Mouse (Mus musculus): ENCODE results near the gene Wnt9a. TPM values are rescaled to one million over a fixed set of nuclear protein-coding genes. Genes with fewer than 3 reads are reported as not detected.
"Not testable (repeated sequence)": the region's sequence is repeated elsewhere in the genome, so short reads cannot be mapped to it uniquely, and the experiment has no call there.

Gene Wnt9a
- total RNA-seq, 2 experiments from 2014 or later, result 5.6 to 6.6 TPM

GRCm38 (mm10) chr11:59331167-59331869, 24.6 kb downstream of the Wnt9a start:
- intact Hi-C loops (cut with DNase I), result no loop called here
- no peak for DNase-seq (ENCODE audit: low spot score)

- intact Hi-C loops (cut with DNase I), result no loop called here
Measured at GRCm38 (mm10) chr11:59332938-59333337, 26.2 kb downstream of the Wnt9a start.

GRCm38 (mm10) chr11:59335150-59335549, 28.4 kb downstream of the Wnt9a start:
- DNase-seq (ENCODE audit: low spot score), result no peak
- intact Hi-C loops (cut with DNase I), result no loop called here

More at GRCm38 (mm10) chr11:59332938-59333337, 26.2 kb downstream of the Wnt9a start:
- DNase-seq (ENCODE audit: low spot score), result no peak

DNA sequence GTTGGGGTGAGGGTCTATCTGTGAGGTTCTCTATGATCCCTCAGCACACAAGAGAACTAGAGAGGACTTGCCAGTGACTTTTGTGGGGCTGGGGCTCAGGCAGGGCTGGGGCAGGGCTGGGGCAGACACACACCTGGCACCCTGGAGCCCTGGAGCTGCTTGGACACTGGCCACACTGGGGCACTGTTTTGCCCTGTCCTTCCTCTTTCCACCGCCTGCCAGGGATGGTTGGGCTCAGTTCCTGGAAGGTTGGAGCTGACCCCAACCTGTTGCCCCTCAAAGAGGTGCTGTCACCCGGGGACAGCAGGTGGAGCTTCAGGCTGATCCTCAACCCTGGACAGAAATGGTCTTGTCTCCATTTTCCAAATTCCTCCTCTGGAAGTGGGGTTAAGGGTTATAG, 29.2 kb downstream of the Wnt9a start:
- intact Hi-C loops (cut with DNase I), result no loop called here
- DNase-seq (ENCODE audit: low spot score), result no peak

GRCm38 (mm10) chr11:59336381-59336780, 29.7 kb downstream of the Wnt9a start:
- no peak for DNase-seq (ENCODE audit: low spot score)
- intact Hi-C loops (cut with DNase I), result no loop called here

- no peak for DNase-seq (ENCODE audit: low spot score)
- intact Hi-C loops (cut with DNase I), result no loop called here
Measured at GRCm38 (mm10) chr11:59337955-59338735, 31.4 kb downstream of the Wnt9a start.

DNA sequence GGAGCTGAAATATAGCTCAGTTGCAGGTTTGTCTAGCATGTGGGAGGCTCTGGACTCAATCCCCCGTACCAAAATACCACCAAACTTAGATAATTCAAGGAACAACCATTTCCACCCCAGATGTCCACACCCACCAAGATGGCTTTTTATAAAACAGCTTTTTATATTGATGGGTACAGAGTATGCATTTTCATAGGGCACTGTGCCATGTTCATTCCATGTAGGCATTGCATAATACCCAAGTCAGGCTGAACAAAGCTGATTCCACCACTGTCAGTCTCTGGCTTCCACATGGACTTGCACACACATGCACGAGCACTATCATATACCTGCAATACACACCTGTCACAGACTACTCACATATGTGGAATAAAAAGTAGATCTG, 32.0 kb downstream of the Wnt9a start:
- intact Hi-C loops (cut with DNase I), result no loop called here
- DNase-seq (ENCODE audit: low spot score), result no peak

GRCm38 (mm10) chr11:59342956-59343355, 36.2 kb downstream of the Wnt9a start:
- DNase-seq (ENCODE audit: low spot score), result no peak
- intact Hi-C loops (cut with DNase I), result no loop called here

DNA sequence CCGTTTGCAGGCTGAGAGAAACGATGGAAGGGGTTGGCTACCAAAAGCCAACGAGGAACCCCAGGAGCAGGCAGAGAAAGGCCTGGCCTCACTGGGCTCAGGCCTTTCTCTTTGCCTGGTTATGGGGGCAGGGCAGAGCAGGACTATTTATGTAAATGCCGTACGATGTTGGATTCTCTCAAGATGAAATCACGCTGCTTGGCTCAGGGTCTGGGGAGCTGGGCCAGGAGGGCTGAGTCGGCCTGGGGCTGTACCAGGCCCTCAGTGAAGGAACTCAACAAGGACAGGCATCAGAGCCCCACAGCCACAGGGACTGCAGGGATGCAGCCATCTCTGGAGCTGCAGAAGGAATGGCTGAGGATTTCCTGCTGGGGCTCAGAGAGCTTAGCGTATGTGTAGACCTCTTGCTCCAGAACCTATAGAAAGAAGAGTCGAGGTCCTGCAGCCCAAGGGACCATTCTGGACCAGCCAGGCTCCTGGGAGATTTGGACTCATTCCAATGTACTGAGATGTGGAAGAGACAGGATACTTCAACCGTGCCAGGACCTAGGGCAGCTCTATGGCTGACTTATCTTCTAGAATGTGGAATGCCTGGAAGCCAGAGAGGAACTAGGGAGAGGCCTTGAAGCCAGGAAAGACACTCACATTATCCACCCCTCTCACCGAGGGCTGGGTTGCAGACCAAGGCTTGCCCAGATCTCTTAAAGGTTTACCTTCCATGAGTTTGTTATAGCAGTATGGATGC, 39.6 kb downstream of the Wnt9a start:
- intact Hi-C loops (cut with DNase I), result no loop called here

DNA sequence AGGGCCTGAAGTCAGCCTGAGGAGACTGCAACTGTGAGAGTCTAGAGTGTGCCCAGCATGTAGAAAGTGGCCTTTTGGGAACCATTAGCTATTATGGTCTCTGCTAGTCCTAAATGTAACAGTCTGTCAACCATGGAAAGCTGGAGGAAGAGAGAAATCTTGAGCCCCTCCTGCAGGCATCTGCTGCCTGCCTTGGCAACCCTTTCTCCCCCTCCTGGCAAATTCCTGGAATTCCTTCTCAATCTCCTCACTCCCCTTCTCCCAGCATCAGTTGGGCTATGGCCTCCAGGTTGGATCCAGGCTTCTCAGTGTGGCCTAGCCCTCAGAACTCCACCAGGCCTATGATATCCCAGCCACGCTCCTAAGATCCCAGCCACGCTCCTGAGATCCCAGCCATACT, 43.6 kb downstream of the Wnt9a start:
- no peak for DNase-seq (ENCODE audit: low spot score)
- intact Hi-C loops (cut with DNase I), result no loop called here

More for the DNA sequence above, 39.6 kb downstream of the Wnt9a start:
- DNase-seq (ENCODE audit: low spot score), result peak; percentile 65

GRCm38 (mm10) chr11:59354793-59355192, 48.1 kb downstream of the Wnt9a start:
- intact Hi-C loops (cut with DNase I), result no loop called here
- no peak for DNase-seq (ENCODE audit: low spot score)

- no peak for DNase-seq (ENCODE audit: low spot score)
- intact Hi-C loops (cut with DNase I), result no loop called here
Measured at GRCm38 (mm10) chr11:59356874-59357289, 50.2 kb downstream of the Wnt9a start.

GRCm38 (mm10) chr11:59361291-59361690, 54.6 kb downstream of the Wnt9a start:
- intact Hi-C loops (cut with DNase I), result no loop called here

DNA sequence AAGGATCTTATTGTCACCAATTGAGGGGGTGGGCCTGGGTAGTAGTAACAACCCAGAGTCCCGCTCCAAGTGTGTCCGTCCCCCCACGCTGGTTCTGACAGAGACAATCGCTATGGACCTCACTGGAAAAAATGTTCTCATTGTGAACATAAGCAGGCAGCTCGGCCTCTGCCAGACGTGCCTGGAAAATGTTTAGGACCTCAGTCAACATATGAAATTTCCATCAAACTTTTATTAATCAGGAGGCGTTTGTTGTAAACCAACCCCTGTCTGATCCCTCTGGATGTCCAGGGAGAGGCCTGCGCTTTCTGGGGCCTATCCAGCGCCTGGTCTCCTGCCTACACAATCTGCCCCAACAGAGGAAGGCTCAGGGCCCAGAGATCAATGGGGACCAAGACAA, 57.3 kb downstream of the Wnt9a start:
- no peak for DNase-seq (ENCODE audit: low spot score)
- intact Hi-C loops (cut with DNase I), result no loop called here

More at GRCm38 (mm10) chr11:59361291-59361690, 54.6 kb downstream of the Wnt9a start:
- no peak for DNase-seq (ENCODE audit: low spot score)

- no peak for DNase-seq (ENCODE audit: low spot score)
- intact Hi-C loops (cut with DNase I), result no loop called here
Measured at GRCm38 (mm10) chr11:59364417-59364816, 57.7 kb downstream of the Wnt9a start.

GRCm38 (mm10) chr11:59366031-59366430, 59.3 kb downstream of the Wnt9a start:
- intact Hi-C loops (cut with DNase I), result loop anchor here (5.0 kb wide), 1 partner anchor 59 kb away; the partner anchor contains the start of gene Wnt9a
- DNase-seq (ENCODE audit: low spot score), result no peak

DNA sequence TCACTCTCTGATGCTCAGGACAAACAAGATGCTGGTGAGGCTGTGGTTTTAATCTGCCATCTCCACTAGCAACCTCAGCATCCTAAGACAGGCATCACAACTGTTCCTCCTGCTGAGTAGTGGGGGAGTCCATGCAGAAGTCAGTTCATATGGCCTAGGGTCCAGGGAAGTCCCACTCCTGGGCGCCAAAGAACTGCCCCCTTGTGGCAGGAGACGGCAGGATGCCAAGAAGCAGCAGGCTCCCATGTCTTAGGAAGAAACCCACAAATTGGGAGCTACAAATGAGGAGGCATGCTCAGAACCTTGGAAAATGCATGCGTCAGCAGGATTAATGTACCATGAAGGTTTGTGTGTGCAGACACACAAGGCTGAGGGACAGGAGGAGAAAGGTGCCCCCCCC, 59.9 kb downstream of the Wnt9a start:
- DNase-seq (ENCODE audit: low spot score), result no peak
- intact Hi-C loops (cut with DNase I), result loop anchor here (5.0 kb wide), 1 partner anchor 59 kb away; the partner anchor contains the start of gene Wnt9a

- DNase-seq (ENCODE audit: low spot score), result not testable (repeated sequence)
- intact Hi-C loops (cut with DNase I), result loop anchor here (5.0 kb wide), 1 partner anchor 61 kb away; the partner anchor contains the start of gene Wnt9a
Measured at GRCm38 (mm10) chr11:59367955-59368354, 61.2 kb downstream of the Wnt9a start.

DNA sequence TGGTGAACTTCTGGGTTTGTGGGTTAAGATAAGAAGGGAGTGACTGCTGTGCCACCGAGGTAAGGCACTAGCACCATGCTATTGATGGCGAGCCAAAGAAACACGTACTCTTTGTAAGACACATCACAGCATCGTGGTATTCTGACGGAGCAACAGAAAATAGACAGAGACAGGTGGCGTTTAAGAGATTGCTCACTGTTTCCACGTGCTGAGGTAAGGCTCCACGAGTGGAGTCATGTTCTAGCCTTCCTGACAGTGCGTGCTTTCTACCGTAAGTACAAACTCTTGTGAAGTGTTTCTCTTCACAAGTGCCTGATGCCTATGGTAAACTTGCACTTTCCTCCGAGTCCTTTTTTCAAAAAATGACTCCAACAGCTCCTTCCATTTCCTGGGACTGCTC, 63.1 kb downstream of the Wnt9a start:
- no peak for DNase-seq (ENCODE audit: low spot score)
- intact Hi-C loops (cut with DNase I), result loop anchor here (5.0 kb wide), 1 partner anchor 63 kb away; the partner anchor contains the start of gene Wnt9a

DNA sequence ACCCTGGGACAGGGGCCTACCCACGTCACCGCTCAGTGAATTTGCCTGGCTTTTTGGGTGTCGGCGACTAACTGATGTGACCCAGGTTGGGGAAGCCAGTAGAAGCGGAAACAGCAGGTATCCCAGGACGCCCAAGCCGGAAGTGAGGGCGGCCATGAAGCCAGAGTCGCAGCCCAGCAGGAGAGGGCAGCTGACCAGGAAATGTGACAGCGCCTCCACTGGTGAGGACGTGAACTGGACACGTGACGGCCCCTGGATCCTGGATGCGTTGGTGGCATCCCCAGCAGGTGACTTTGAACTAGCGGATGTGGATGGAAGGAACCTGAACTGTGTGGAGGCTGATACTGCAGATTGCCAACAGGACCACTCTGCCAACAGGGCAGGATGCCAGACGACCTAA, 68.7 kb downstream of the Wnt9a start, which contains the start of gene Prss38:
Prss38 (minus strand) TSS at position 183 of the 400 bp plus-strand sequence.
- no peak for DNase-seq (ENCODE audit: low spot score)
- intact Hi-C loops (cut with DNase I), result no loop called here
